Mouse (Mus musculus) left cerebral cortex, postnatal 36 days (tissue): Measurements from ENCODE around the gene Cpeb4. TPM values are rescaled to one million over a fixed set of nuclear protein-coding genes. Genes with fewer than 3 reads are reported as not detected.

Experiments
- DNase-seq, 2 experiments: peaks; one replicate each; pipeline ENCODE4 v3.0.0; 2021 to 2022; ENCODE audit warnings: low spot score in 2 of 2, mixed read lengths in 1 of 2
- intact Hi-C: fragments of 180-260 bp; cut with DNase I; formaldehyde crosslinking; loops from one replicate; pipeline ENCODE4 v1.15.1; 2025
- total RNA-seq, 2 experiments: library from RNA; stranded (reverse); gene quantifications; 2 replicates each; pipeline ENCODE4 v1.2.3; 2021

The Cpeb4 gene
- total RNA-seq: 100 to 1,000 TPM; 146 to 158 TPM

DNA sequence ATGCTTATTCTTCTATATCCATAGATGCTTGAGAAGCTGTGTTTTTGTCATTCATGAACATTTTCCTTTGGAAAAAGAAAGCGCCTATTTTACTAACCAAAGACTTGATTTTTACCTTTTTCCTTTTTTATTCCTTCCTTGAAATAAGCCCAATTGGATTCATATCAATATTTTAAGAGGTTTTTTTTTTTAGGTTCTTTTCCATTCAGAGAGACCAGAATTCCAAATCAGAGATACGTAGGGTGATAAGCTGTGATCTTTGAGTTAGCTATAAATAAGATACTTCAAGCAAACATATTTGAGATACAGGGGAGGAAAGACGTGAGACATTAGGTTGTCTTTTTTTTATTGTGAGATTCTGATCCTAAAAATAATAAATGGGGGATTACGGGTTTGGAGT is at the start of gene Cpeb4:
TSS of gene Cpeb4 (plus strand) at position 301 of the 400 bp plus-strand sequence.
- DNase-seq: no peak
- intact Hi-C loops: loop anchor here (2.0 to 5.0 kb wide), 4 partner anchors 55 to 195 kb away; no protein-coding TSS in a partner anchor

DNA sequence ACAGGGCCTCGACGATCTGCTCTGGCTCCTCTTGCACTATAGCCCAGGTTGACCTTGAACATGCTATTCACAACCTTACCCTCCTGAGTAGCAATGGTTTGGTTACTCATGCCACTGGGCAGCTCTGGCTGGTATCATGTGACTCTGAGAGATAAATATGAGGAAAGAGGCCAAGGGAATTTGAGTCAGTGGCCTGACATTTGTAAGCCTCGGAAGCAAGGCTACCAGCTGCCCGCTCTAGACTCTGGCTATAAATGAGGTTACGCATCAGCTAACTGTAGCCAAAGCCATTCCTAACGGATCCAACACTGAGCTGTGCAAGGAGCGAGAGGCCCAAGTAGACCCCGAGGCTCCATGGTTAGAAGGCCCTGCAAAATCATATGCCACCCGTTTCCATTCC is 49.5 kb upstream of the Cpeb4 start:
- intact Hi-C loops: no loop called here
- no peak for DNase-seq

- no peak for DNase-seq
- intact Hi-C loops: no loop called here
Measured at GRCm38 (mm10) chr11:31823513-31823912, 48.5 kb upstream of the Cpeb4 start.

DNA sequence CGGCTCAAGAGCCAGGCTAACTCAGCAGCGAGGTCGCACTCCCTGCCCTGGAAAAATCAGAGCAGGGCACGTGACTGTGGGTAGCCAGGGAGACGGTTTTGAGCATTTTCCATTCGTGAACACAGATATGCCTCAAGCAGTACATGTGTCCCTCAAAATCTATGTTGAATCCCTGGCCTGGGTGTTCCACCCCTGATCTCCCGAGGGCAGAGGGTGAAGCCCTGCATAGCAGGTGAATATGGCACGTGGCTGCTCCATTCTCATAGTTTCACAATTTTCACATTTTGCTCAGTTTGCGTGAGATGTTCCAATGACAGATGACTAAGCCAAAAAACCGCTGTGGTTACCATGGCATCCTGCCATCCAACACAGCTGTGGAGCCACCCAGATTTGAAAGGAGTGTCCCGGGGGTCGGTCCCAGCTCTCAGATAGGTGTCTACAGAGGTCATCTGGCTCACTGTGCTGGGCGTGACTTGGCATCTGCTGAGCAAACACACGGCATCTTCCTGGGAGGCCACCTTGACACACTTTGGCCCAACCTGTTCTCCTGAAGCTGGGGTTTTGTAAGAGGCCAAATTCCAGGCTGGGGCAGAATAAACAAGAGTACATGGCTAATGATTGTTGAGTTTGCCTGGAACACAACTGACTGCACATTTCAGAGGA is 47.4 kb upstream of the Cpeb4 start:
- intact Hi-C loops: no loop called here
- no peak for DNase-seq

- no peak for DNase-seq
Measured at GRCm38 (mm10) chr11:31828011-31828770, 43.8 kb upstream of the Cpeb4 start.

GRCm38 (mm10) chr11:31828771-31829072 is 43.3 kb upstream of the Cpeb4 start:
- DNase-seq: no peak
- intact Hi-C loops: no loop called here

More at GRCm38 (mm10) chr11:31828011-31828770, 43.8 kb upstream of the Cpeb4 start:
- intact Hi-C loops: no loop called here

DNA sequence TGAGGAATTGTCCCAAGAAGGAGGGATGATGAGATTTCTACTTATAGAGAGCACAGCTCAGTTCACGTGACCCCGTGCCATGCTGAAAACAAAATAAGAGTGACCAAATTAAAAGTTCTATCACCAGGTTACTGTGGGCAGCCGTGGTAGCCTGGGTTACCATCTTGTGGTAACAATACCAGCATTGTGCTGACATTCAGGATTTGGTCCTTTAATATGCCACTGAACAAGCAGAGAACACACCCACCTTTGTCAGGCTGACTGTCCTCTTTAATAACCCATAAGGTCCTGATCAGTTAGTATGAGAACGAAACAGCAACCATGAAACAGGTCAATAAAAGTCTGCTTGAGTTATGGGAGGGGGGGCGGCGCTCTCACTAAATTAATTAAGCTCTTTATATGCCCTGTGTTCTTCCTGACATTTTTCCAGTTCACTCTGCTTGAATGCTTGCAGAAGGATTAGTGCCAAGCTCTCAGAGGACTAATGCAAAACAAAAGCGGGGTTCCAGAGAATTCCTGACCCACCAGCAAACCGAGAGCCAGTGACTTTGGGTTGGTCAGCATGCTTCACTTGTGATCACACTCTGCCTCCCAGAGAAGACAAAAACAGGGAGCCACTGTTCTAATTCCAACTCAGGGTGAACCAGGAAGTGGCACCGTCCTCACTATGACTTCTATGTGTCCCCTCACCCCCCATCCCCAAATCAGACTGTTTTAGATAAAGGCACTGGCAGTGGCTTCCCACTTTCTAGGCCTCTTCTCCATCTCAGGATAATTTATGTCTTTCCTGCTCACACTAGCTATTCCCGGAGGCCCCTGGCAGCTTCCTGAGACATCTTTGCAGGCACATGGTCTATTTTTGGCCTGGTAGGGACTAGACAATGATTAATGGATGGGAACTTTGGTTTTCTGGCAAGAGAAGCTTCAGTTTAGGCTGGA is 41.5 kb upstream of the Cpeb4 start:
- intact Hi-C loops: no loop called here
- DNase-seq: no peak

GRCm38 (mm10) chr11:31831451-31831850 is 40.6 kb upstream of the Cpeb4 start:
- no peak for DNase-seq
- intact Hi-C loops: no loop called here

GRCm38 (mm10) chr11:31831983-31832382 is 40.0 kb upstream of the Cpeb4 start:
- intact Hi-C loops: no loop called here
- DNase-seq: no peak

GRCm38 (mm10) chr11:31832439-31832980 is 39.5 kb upstream of the Cpeb4 start:
- DNase-seq: no peak
- intact Hi-C loops: no loop called here

DNA sequence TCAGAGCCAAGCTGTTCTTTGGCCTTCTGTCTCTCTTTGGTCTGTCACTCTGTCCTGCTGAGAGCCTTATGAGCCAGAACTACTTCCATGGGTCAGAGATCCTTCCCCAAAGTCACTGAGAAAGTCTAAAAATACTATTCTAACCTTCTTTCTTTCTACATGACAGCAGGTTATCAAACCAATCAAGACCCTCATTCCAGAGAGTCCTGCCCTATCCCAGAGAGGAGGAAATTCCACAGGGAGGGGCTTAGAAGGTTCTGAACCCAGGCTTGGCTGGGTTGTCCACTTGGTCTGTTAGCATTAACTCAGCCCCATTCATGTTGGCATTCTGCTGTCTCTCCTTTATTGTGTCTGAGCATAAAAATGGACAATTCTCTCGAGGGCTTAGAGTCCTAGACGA is 38.5 kb upstream of the Cpeb4 start:
- DNase-seq: no peak
- intact Hi-C loops: no loop called here

- DNase-seq: no peak
- intact Hi-C loops: no loop called here
Measured at GRCm38 (mm10) chr11:31835352-31835751, 36.7 kb upstream of the Cpeb4 start.

GRCm38 (mm10) chr11:31837243-31837642 is 34.8 kb upstream of the Cpeb4 start:
- no peak for DNase-seq
- intact Hi-C loops: no loop called here

- no peak for DNase-seq
- intact Hi-C loops: no loop called here
Measured at GRCm38 (mm10) chr11:31837753-31838152, 34.3 kb upstream of the Cpeb4 start.

- intact Hi-C loops: no loop called here
- DNase-seq: peak; percentile 45 to 58
Measured at GRCm38 (mm10) chr11:31838442-31839083, 33.4 kb upstream of the Cpeb4 start.

- DNase-seq: no peak
- intact Hi-C loops: no loop called here
Measured at GRCm38 (mm10) chr11:31839084-31839460, 32.9 kb upstream of the Cpeb4 start.

GRCm38 (mm10) chr11:31842171-31842959 is 29.6 kb upstream of the Cpeb4 start:
- intact Hi-C loops: no loop called here
- no peak for DNase-seq

- no peak for DNase-seq
- intact Hi-C loops: no loop called here
Measured at GRCm38 (mm10) chr11:31843177-31843833, 28.7 kb upstream of the Cpeb4 start.
